Mouse (Mus musculus) intestine, embryonic 16.5 days (tissue): ENCODE measurements at regions not wholly inside any gene's neighbourhood (a gene's known extent, or its start where the extent isn't known, plus 50 kb on each side); places are given as distances from the start of the nearest gene placed in this dataset.

Experiments
- ATAC-seq: fragments of 200-750 bp; cut with Nextera tagmentation; 2 replicates; pipeline ENCODE4 v1.8.0; 2017; ENCODE audit warnings: moderate TSS enrichment, moderate library complexity
- H3K27ac ChIP-seq: fragments of 300-500 bp; sonication (generic); 2 replicates; pipeline ENCODE4 v1.5.1; 2014; ENCODE audit warnings: mild to moderate bottlenecking, low read length
- H3K27me3 ChIP-seq: fragments of 300-500 bp; sonication (generic); replicated peaks from 2 replicates; pipeline ENCODE4 v1.6.1; 2014; ENCODE audit warnings: low read length, control low read depth, mixed read lengths; ENCODE audit not compliant: control insufficient read depth, insufficient read depth
- H3K36me3 ChIP-seq: fragments of 300-500 bp; sonication (generic); 2 replicates; pipeline ENCODE4 v1.6.1; 2014; ENCODE audit warnings: low read length, control low read depth; ENCODE audit not compliant: control insufficient read depth, insufficient read depth
- H3K4me1 ChIP-seq: fragments of 300-500 bp; sonication (generic); 2 replicates; pipeline ENCODE4 v1.6.1; 2014; ENCODE audit warnings: low read length, control low read depth, mixed read lengths; ENCODE audit not compliant: control insufficient read depth, insufficient read depth
- H3K4me2 ChIP-seq: fragments of 300-500 bp; sonication (generic); 2 replicates; pipeline ENCODE4 v1.6.1; 2014; ENCODE audit warnings: low read depth, low read length, control low read depth
- H3K4me3 ChIP-seq: fragments of 300-500 bp; sonication (generic); 2 replicates; pipeline ENCODE4 v1.5.1; 2014; ENCODE audit warnings: mild to moderate bottlenecking, low read length
- H3K9ac ChIP-seq: fragments of 300-500 bp; sonication (generic); 2 replicates; pipeline ENCODE4 v1.6.1; 2014; ENCODE audit warnings: low read depth, low read length
- H3K9me3 ChIP-seq: fragments of 300-500 bp; sonication (generic); 2 replicates; pipeline ENCODE4 v1.6.1; 2016; ENCODE audit warnings: low read length, control low read depth; ENCODE audit not compliant: control insufficient read depth
- WGBS: fragments of 180-500 bp; shearing (Covaris S2); extraction: QIAGEN DNeasy Blood & Tissue Kit; methylation state at CpG from one replicate; pipeline ENCODE4 v1.1.7; 2014; 5-methylcytosine and 5-hydroxymethylcytosine counted together

DNA sequence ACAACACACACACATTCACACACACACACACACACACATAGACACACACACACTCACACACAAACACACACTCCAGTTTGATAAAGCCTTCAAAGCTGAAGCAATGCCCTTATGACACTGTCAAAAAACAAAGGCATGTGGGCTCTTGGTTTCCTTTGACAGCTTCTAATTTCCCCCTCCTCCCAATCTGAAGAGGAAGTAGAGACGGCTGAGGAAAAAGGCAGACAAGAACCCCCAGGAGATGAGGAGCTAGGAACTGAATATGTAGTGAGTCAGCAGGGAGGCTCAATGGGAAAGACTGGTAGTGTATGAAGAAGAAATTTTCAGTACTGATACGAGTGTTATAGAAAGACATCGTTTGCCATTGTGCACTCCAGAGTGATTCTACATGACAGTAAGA lies 130.4 kb upstream of the Cpeb2 start:
- no peak overlapping the region for H3K27ac ChIP-seq
- no peak for ATAC-seq
- no peaks in the 10 kb centered on the region for H3K36me3 ChIP-seq
- H3K4me3 ChIP-seq, result no peak overlapping the region
- no peaks in the 10 kb centered on the region for H3K27me3 ChIP-seq
- H3K9ac ChIP-seq, result no peak overlapping the region
- WGBS, result 65% methylated on average over 3 of the region's 3 CpGs
- H3K9me3 ChIP-seq, result no peaks in the 10 kb centered on the region
- no peaks in the 10 kb centered on the region for H3K4me1 ChIP-seq
- H3K4me2 ChIP-seq, result no peak overlapping the region

DNA sequence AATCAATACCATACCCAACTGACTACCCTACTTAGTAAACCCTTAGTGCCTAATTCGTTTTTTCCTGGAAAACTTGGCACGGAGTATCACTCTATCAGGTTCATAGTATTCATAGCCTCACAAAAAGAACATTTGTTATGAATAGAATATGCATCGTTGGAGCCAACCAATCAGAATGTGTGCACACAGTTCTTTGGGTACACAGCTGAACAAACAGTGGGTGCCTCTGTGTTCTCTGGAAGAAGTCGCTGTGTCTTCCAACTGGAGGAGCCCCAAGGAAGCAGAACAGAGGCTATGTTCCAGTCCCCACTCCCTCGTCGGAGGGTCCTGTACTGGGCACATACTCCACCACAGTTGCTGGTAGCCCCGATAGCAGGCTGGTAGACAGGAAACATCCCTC lies 129.2 kb upstream of the Cpeb2 start:
- Histone ChIP-seq H3K4me1 (no peaks in the 10 kb centered on the region), H3K27me3 (no peaks in the 10 kb centered on the region), H3K9me3 (no peaks in the 10 kb centered on the region), H3K4me2 (no peak overlapping the region), H3K9ac (no peak overlapping the region), H3K4me3 (no peak overlapping the region), H3K27ac (no peak overlapping the region), H3K36me3 (no peaks in the 10 kb centered on the region)
- no peak for ATAC-seq
- WGBS, result 80% methylated on average over 7 of the region's 7 CpGs

DNA sequence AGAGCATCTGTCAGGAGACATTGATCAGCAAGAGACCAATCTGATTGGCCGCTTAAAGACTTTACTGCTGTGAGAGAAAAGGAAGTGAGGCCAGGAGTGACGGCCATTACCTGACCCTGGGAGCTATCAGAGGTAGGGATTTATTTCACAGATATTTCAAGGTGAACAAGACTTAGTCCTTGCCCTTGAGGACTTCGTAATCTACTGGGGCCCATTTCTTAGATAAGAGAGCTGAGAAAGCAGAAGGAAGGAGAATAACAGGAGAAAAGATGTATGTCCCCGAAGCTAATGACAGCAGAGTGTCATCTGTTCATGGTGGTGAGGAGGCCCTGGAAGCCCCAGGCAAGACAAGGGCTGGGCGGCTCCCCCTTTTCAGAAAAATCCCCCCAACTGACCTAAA lies 127.4 kb upstream of the Cpeb2 start:
- WGBS, result 75% methylated on average over 5 of the region's 5 CpGs

DNA sequence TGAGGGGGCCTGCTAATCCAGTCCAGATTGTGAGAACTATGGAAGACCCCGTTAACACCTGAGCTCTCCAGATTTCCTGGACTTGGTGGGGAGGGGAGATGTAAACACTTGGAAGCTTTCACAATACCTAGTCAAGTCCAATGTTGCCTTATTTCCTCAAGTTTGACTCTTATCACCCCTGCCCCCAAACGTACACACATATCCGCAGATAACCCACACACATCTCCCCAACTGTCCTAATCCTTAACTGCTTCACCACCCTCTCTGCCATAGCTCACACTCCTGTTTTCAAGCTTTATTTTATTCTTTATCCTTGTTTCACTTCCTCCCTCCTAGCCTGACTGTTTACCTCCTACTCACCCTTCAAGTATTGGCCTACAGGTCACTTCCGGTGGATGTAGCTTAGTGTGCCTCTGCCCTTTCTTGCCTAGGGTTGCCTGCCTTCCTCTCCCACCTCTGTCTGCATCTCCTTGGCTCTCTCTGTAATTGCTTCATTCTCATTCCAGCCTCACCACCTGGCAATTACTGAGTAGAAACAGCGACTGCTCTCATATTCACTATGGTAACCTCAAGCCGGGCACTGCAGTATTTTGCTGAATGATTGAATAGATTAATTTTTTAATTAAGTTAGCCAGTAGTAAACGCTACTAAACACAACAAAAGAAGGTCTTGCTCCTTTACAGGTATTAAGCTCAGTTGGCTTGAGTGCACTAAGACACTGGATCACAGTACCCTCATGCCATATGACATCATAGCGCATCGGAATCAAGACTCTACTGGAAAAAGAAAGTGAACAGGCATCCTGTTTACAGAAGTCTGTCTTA lies 125.3 kb upstream of the Cpeb2 start:
- Histone ChIP-seq H3K36me3 (no peaks in the 10 kb centered on the region), H3K4me1 (no peaks in the 10 kb centered on the region), H3K27ac (no peak overlapping the region), H3K27me3 (no peaks in the 10 kb centered on the region), H3K4me2 (no peak overlapping the region), H3K4me3 (no peak overlapping the region), H3K9ac (no peak overlapping the region), H3K9me3 (no peaks in the 10 kb centered on the region)
- ATAC-seq, result no peak
- 79% methylated on average over 9 of the region's 9 CpGs for WGBS

More for the DNA sequence above, 127.4 kb upstream of the Cpeb2 start:
- no peak overlapping the region for H3K4me3 ChIP-seq
- no peak overlapping the region for H3K4me2 ChIP-seq
- H3K27me3 ChIP-seq, result no peaks in the 10 kb centered on the region
- ATAC-seq, result 0 out of 2 replicates have a peak, but pooled peaks have one; percentile 49
- H3K36me3 ChIP-seq, result no peaks in the 10 kb centered on the region
- H3K9ac ChIP-seq, result no peak overlapping the region
- H3K4me1 ChIP-seq, result no peaks in the 10 kb centered on the region
- no peaks in the 10 kb centered on the region for H3K9me3 ChIP-seq
- H3K27ac ChIP-seq, result no peak overlapping the region

DNA sequence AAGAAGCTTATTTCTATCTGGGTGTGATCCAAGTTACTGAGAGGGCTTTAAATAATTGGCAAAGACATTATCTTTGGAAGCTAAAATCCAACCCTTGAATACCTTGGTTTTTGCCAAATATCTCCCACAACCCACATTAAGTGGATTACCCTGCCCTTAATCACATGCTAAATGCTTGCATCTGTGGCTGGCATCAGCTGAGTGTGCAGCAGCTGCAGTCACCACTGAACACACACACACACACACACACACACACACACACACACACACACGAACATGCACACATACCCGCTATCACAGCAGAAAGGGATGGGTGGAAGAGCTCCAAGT lies 124.7 kb upstream of the Cpeb2 start:
- H3K4me1 ChIP-seq, result no peaks in the 10 kb centered on the region

DNA sequence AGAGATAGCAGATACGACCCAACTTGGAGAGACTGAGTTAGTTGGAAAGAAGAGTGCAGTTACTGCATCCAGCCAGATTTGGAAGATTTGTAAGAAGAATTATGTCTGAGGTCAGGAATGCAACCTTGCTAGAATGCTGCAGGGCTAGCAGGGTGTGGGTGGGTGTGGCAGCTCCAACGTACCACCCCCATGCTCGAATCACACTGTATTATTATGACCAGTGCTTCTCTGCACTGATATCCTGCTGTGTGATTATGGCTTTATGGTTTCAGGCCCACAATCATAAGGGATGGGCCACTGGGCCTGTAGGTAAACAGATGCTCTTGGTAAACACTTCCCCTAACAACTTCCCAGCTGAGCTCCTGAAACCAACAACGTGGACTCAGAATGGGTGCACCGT lies 122.8 kb upstream of the Cpeb2 start:
- no peak overlapping the region for H3K4me2 ChIP-seq
- no peaks in the 10 kb centered on the region for H3K9me3 ChIP-seq
- H3K27ac ChIP-seq, result no peak overlapping the region
- H3K36me3 ChIP-seq, result no peaks in the 10 kb centered on the region
- WGBS, result 63% methylated on average over 5 of the region's 5 CpGs
- H3K9ac ChIP-seq, result no peak overlapping the region
- no peaks in the 10 kb centered on the region for H3K27me3 ChIP-seq
- no peak overlapping the region for H3K4me3 ChIP-seq
- H3K4me1 ChIP-seq, result no peaks in the 10 kb centered on the region
- peak; percentile 78 for ATAC-seq

More for the DNA sequence above, 124.7 kb upstream of the Cpeb2 start:
- 89% methylated on average over 2 of the region's 2 CpGs for WGBS
- no peaks in the 10 kb centered on the region for H3K27me3 ChIP-seq
- no peak for ATAC-seq
- H3K9ac ChIP-seq, result no peak overlapping the region
- H3K4me3 ChIP-seq, result no peak overlapping the region
- H3K4me2 ChIP-seq, result no peak overlapping the region
- no peaks in the 10 kb centered on the region for H3K9me3 ChIP-seq
- no peak overlapping the region for H3K27ac ChIP-seq
- no peaks in the 10 kb centered on the region for H3K36me3 ChIP-seq

DNA sequence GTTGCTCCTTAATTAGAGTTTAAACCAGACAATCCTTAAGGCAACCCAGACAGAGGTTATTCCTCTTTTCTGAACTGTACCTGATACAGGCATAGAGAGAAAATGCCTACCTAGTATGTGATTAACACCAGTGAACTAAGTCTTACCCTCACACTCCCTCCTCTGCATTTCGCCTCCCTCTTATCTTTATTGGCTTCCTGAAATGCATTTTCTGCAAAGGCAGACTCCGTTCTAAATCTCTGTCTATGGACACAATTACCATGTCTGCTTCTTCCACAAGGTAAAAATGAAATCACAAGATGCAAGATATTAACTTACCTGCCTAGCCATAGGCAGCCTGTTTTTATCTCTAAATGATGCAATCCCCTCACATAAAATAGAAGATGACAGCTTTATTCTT lies 121.2 kb upstream of the Cpeb2 start:
- 39% methylated on average over 2 of the region's 2 CpGs for WGBS
- no peak overlapping the region for H3K9ac ChIP-seq
- H3K4me3 ChIP-seq, result no peak overlapping the region
- no peaks in the 10 kb centered on the region for H3K27me3 ChIP-seq
- H3K4me1 ChIP-seq, result no peaks in the 10 kb centered on the region
- ATAC-seq, result no peak
- H3K9me3 ChIP-seq, result no peaks in the 10 kb centered on the region
- H3K4me2 ChIP-seq, result no peak overlapping the region
- H3K36me3 ChIP-seq, result no peaks in the 10 kb centered on the region
- no peak overlapping the region for H3K27ac ChIP-seq

DNA sequence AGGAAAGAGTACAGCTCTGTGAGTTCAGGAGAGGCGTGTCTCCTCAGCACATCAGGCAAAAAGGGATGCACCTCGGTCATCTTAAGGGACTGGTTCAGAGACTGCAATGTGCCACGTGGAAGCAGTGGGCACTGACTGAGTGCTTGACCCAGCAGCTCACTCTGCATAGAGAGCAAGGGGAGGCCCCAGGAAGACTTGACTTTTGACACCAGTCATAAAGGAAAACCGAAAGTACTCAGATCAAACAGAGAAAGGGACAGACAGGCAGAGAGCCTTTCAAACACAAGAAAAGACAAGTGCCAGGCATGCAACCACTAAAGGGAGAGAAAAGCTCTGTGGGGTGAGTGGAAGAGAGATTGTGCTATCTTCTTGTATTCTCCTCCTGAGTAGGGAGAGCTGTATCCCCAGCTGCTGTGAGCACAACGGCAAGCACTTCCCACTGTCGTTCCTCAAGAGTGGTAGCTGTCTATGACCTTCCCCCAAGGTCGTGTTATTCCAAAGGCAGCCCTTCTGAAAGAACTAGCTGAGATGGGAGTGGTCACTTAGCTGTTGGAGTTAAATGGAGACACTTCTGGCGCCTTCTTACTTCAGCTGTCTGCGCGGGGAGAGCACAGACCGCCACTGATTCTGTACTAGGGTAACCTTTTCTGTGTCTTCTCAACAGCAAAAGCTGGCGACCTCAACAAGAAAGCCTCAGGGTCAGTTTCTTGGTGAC lies 119.4 kb upstream of the Cpeb2 start:
- H3K4me3 ChIP-seq, result no peak overlapping the region
- no peaks in the 10 kb centered on the region for H3K9me3 ChIP-seq
- no peak for ATAC-seq
- WGBS, result 70% methylated on average over 12 of the region's 12 CpGs
- H3K27ac ChIP-seq, result no peak overlapping the region
- no peaks in the 10 kb centered on the region for H3K36me3 ChIP-seq
- H3K4me2 ChIP-seq, result no peak overlapping the region
- H3K4me1 ChIP-seq, result no peaks in the 10 kb centered on the region
- H3K27me3 ChIP-seq, result no peaks in the 10 kb centered on the region
- no peak overlapping the region for H3K9ac ChIP-seq

DNA sequence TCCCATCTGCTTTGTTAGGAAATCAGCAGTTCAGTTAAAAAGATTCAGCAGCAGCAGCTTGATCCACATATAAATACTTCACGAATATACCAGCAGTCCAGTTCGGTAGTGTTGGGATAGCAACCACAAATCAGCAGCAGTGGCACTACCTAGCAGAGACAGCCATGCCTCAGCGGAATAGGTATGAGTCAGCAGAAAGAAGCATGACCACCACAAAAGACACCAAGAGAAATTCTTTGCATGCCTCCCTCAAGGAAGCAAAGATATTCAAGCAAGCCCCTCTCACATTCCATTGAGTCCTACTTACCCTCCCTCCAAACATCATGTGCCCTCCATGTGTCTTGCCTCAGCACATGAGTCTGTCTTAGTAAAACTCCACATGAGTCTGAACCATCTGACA lies 117.5 kb upstream of the Cpeb2 start:
- Histone ChIP-seq H3K4me2 (no peak overlapping the region), H3K27ac (no peak overlapping the region), H3K36me3 (no peaks in the 10 kb centered on the region), H3K9ac (no peak overlapping the region), H3K4me1 (no peaks in the 10 kb centered on the region), H3K9me3 (no peaks in the 10 kb centered on the region), H3K4me3 (no peak overlapping the region), H3K27me3 (no peaks in the 10 kb centered on the region)
- ATAC-seq, result no peak
- 83% methylated on average over 3 of the region's 3 CpGs for WGBS
